Mouse (Mus musculus) neural tube, embryonic 11.5 days (tissue): ENCODE measurements around the gene Fam189a1. TPM values are rescaled to one million over a fixed set of nuclear protein-coding genes. Genes with fewer than 3 reads are reported as not detected.

Source experiments
- microRNA-seq: library from miRNA; unstranded; fragments of <30 nt; microRNA quantifications from one replicate; pipeline ENCODE4, GENCODE M21; 2016
- polyA plus RNA-seq: library from polyadenylated mRNA; unstranded; fragments of >200 nt; fragmentation: Nextera tagmentation; extraction: Ambion mirVana; gene quantifications from 2 replicates; pipeline ENCODE4 v1.2.1, GENCODE M21; 2014

Fam189a1 gene
- polyA plus RNA-seq, 1 experiment from 2014 or later = 5.6 TPM

Small RNA genes within 50 kb of the gene (microRNA-seq; reads per million reads assigned to microRNA genes)
- gene Gm25249 = not detected
